ENCODE assay signal across 8 mouse cellular contexts in genomic region chr13:67484424-67484811, GRCm38 (mm10). TPM values are rescaled to one million over a fixed set of nuclear protein-coding genes. Genes with fewer than 3 reads are reported as not detected.
DNase-seq lines count a peak whose midpoint lies in the region; ATAC-seq and TF ChIP-seq lines count a peak whose summit lies in the region.

No protein-coding gene starts in this region.

- 39% methylated on average over 8 of the region's 8 CpGs for WGBS in kidney, postnatal 0 days
- 45% methylated on average over 8 of the region's 8 CpGs for WGBS in forebrain, embryonic 13.5 days
- 41% methylated on average over 8 of the region's 8 CpGs for WGBS in neural tube, embryonic 15.5 days

- H3K4me2 ChIP-seq in kidney, postnatal 0 days (ENCODE audit: low read length): peak overlapping the region; percentile 62
- H3K4me2 ChIP-seq in forebrain, embryonic 13.5 days: peak overlapping the region; percentile 74
- H3K4me2 ChIP-seq in neural tube, embryonic 15.5 days: peak overlapping the region; percentile 70

- peak overlapping the region; percentile 51; the same call in 1 of the 2 replicates for H3K27ac ChIP-seq in kidney, postnatal 0 days
- no peak overlapping the region for H3K27ac ChIP-seq in forebrain, embryonic 13.5 days
- 0 out of 2 replicates have a peak overlapping the region, but pooled peaks have one; percentile 23 for H3K27ac ChIP-seq in neural tube, embryonic 15.5 days (replicated peaks)

- H3K4me3 ChIP-seq in kidney, postnatal 0 days (replicated peaks; ENCODE audit: low read depth, low read length): peak overlapping the region; percentile 64
- peak overlapping the region; percentile 58 for H3K4me3 ChIP-seq in forebrain, embryonic 13.5 days
- H3K4me3 ChIP-seq in neural tube, embryonic 15.5 days (replicated peaks): peak overlapping the region; percentile 70

- no peak for DNase-seq in kidney, postnatal 0 days (ENCODE audit: low spot score)
- DNase-seq in kidney, postnatal 14 days: no peak
- peak; percentile 15 for DNase-seq in liver
- DNase-seq in spleen, postnatal 4 days (ENCODE audit: low spot score in 2 of 2): no peak
- no peak for DNase-seq in thymus, adult 18-20 months

- ATAC-seq in kidney, postnatal 0 days (replicated peaks; ENCODE audit: low FRiP score, low read depth): peak; percentile 26
- ATAC-seq in activated CD4-positive, CD25-positive, alpha-beta regulatory T cell, adult 4 months: peak; percentile 22
- ATAC-seq in forebrain, embryonic 13.5 days: peak; percentile 72
- ATAC-seq in neural tube, embryonic 15.5 days (ENCODE audit: low FRiP score): peak; percentile 64

- no peak for TF ChIP-seq CTCF in kidney, postnatal 0 days (IDR thresholded peaks at IDR 0.05; ENCODE audit: low read depth)

- H3K4me1 ChIP-seq in kidney, postnatal 0 days (replicated peaks; ENCODE audit: insufficient read depth, low read length): 0 out of 2 replicates have a peak, but pooled peaks cover 3% of the 10 kb centered on the region
- peaks cover 10% of the 10 kb centered on the region; the same call in 1 of the 2 replicates for H3K4me1 ChIP-seq in forebrain, embryonic 13.5 days
- peaks cover 12% of the 10 kb centered on the region for H3K4me1 ChIP-seq in neural tube, embryonic 15.5 days

- no peaks in the 10 kb centered on the region for H3K27me3 ChIP-seq in kidney, postnatal 0 days (ENCODE audit: insufficient read depth, low read length)
- no peaks in the 10 kb centered on the region for H3K27me3 ChIP-seq in forebrain, embryonic 13.5 days
- no peaks in the 10 kb centered on the region for H3K27me3 ChIP-seq in neural tube, embryonic 15.5 days (replicated peaks)

- H3K9me3 ChIP-seq in kidney, postnatal 0 days (replicated peaks; ENCODE audit: low read length): no peaks in the 10 kb centered on the region
- H3K9me3 ChIP-seq in forebrain, embryonic 13.5 days (replicated peaks): no peaks in the 10 kb centered on the region
- no peaks in the 10 kb centered on the region for H3K9me3 ChIP-seq in neural tube, embryonic 15.5 days (replicated peaks)

- H3K9ac ChIP-seq in kidney, postnatal 0 days (ENCODE audit: low read depth, low read length): peak overlapping the region; percentile 58
- peak overlapping the region; percentile 70 for H3K9ac ChIP-seq in forebrain, embryonic 13.5 days
- peak overlapping the region; percentile 37; the same call in 1 of the 2 replicates for H3K9ac ChIP-seq in neural tube, embryonic 15.5 days (replicated peaks)

- H3K36me3 ChIP-seq in kidney, postnatal 0 days (ENCODE audit: insufficient read depth, low read length): no peaks in the 10 kb centered on the region
- peaks cover 13% of the 10 kb centered on the region for H3K36me3 ChIP-seq in forebrain, embryonic 13.5 days (ENCODE audit: poor library complexity, severe bottlenecking)
- peaks cover 20% of the 10 kb centered on the region for H3K36me3 ChIP-seq in neural tube, embryonic 15.5 days

RNA-seq across cellular contexts. Expression of gene Zfp874b, which starts 0.4 kb away (rescaled TPM):
- 3.1 and 3.4 TPM in 2 replicates for polyA plus RNA-seq in kidney, postnatal 0 days (2015; fragmentation: Nextera tagmentation; extraction: Ambion mirVana)
- 10 to 100 TPM in 1 of 2 experiments, 1 to 10 TPM in 1; 9.3 to 10.8 TPM for polyA plus RNA-seq in activated CD4-positive, CD25-positive, alpha-beta regulatory T cell, adult 4 months (2017; shearing (Covaris generic))
- 1.7 TPM in 2 replicates for polyA plus RNA-seq in forebrain, embryonic 13.5 days (2015; fragmentation: Nextera tagmentation; extraction: Ambion mirVana)
- polyA plus RNA-seq in neural tube, embryonic 15.5 days (2015; fragmentation: Nextera tagmentation; extraction: Ambion mirVana): 2.5 and 3.7 TPM in 2 replicates

RNA-seq across cellular contexts. Expression of gene Zfp58, which starts 15.9 kb away (rescaled TPM):
- 10.9 and 13.7 TPM in 2 replicates for polyA plus RNA-seq in kidney, postnatal 0 days (2015; fragmentation: Nextera tagmentation; extraction: Ambion mirVana)
- 10 to 100 TPM; 15.9 to 17.9 TPM for polyA plus RNA-seq in activated CD4-positive, CD25-positive, alpha-beta regulatory T cell, adult 4 months (2017; shearing (Covaris generic))
- 13.9 TPM in 2 replicates for polyA plus RNA-seq in forebrain, embryonic 13.5 days (2015; fragmentation: Nextera tagmentation; extraction: Ambion mirVana)
- 10.4 and 11.2 TPM in 2 replicates for polyA plus RNA-seq in neural tube, embryonic 15.5 days (2015; fragmentation: Nextera tagmentation; extraction: Ambion mirVana)

RNA-seq across cellular contexts. Expression of gene Zfp874a, which starts 33.0 kb away (rescaled TPM):
- 9.7 TPM in 2 replicates for polyA plus RNA-seq in kidney, postnatal 0 days (2015; fragmentation: Nextera tagmentation; extraction: Ambion mirVana)
- polyA plus RNA-seq in activated CD4-positive, CD25-positive, alpha-beta regulatory T cell, adult 4 months (2017; shearing (Covaris generic)): 10 to 100 TPM; 13.5 to 15.2 TPM
- polyA plus RNA-seq in forebrain, embryonic 13.5 days (2015; fragmentation: Nextera tagmentation; extraction: Ambion mirVana): 4.7 and 5.8 TPM in 2 replicates
- polyA plus RNA-seq in neural tube, embryonic 15.5 days (2015; fragmentation: Nextera tagmentation; extraction: Ambion mirVana): 5.1 and 7.6 TPM in 2 replicates

RNA-seq across cellular contexts. Expression of gene Gm26965, which starts 41.5 kb away (rescaled TPM):
- not detected in 2 replicates for polyA plus RNA-seq in kidney, postnatal 0 days (2015; fragmentation: Nextera tagmentation; extraction: Ambion mirVana)
- 1 to 10 TPM in 1 of 2 experiments, not detected in 1; 4.7 TPM for polyA plus RNA-seq in activated CD4-positive, CD25-positive, alpha-beta regulatory T cell, adult 4 months (2017; shearing (Covaris generic))
- polyA plus RNA-seq in forebrain, embryonic 13.5 days (2015; fragmentation: Nextera tagmentation; extraction: Ambion mirVana): not detected in 2 replicates
- not detected in 2 replicates for polyA plus RNA-seq in neural tube, embryonic 15.5 days (2015; fragmentation: Nextera tagmentation; extraction: Ambion mirVana)

RNA-seq across cellular contexts. Expression of gene Zfp87, which starts 41.6 kb away (rescaled TPM):
- 30.4 and 38.3 TPM in 2 replicates for polyA plus RNA-seq in kidney, postnatal 0 days (2015; fragmentation: Nextera tagmentation; extraction: Ambion mirVana)
- 10 to 100 TPM; 52.0 to 61.6 TPM for polyA plus RNA-seq in activated CD4-positive, CD25-positive, alpha-beta regulatory T cell, adult 4 months (2017; shearing (Covaris generic))
- 34.3 and 36.7 TPM in 2 replicates for polyA plus RNA-seq in forebrain, embryonic 13.5 days (2015; fragmentation: Nextera tagmentation; extraction: Ambion mirVana)
- polyA plus RNA-seq in neural tube, embryonic 15.5 days (2015; fragmentation: Nextera tagmentation; extraction: Ambion mirVana): 30.4 and 37.0 TPM in 2 replicates

Comparison
In these comparisons a context has a peak if more than half of its experiments do, and no peak if none do; other contexts are left out.
1. ATAC-seq: peak in every context shown above with its lines; median percentile 72 in forebrain, embryonic 13.5 days; 64 in neural tube, embryonic 15.5 days; 26 in kidney, postnatal 0 days; 22 in activated CD4-positive, CD25-positive, alpha-beta regulatory T cell, adult 4 months.